Mouse (Mus musculus) myocyte (in vitro differentiated cells): ENCODE results near the gene Sepsecs. TPM values are rescaled to one million over a fixed set of nuclear protein-coding genes. Genes with fewer than 3 reads are reported as not detected.

Source experiments
- H3K27me3 ChIP-seq: one replicate; pipeline ENCODE4 v1.6.1; 2011; ENCODE audit not compliant: control insufficient read depth, insufficient read depth, insufficient read length
- H3K36me3 ChIP-seq: one replicate; pipeline ENCODE4 v1.6.1; 2011; ENCODE audit not compliant: control insufficient read depth, insufficient read depth
- H3K4me2 ChIP-seq: one replicate; pipeline ENCODE4 v1.6.1; 2011; ENCODE audit warnings: low read depth, control low read depth
- H3K4me3 ChIP-seq: one replicate; pipeline ENCODE4 v1.5.1; 2011; ENCODE audit warnings: mild to moderate bottlenecking, control low read depth, moderate library complexity
- H3K79me2 ChIP-seq: one replicate; pipeline ENCODE4 v1.6.1; 2011; ENCODE audit not compliant: control insufficient read depth, insufficient read depth
- H3ac ChIP-seq: one replicate; pipeline ENCODE4 v1.6.1; 2011; ENCODE audit not compliant: control insufficient read depth, insufficient read length
- CEBPB ChIP-seq: IDR thresholded peaks from 2 replicates; pipeline ENCODE4 v1.6.1; 2011; ENCODE audit warnings: mild to moderate bottlenecking, moderate library complexity; ENCODE audit not compliant: poor library complexity, insufficient read depth, severe bottlenecking
- E2F4 ChIP-seq: IDR thresholded peaks from one replicate; pipeline ENCODE4 v1.6.1; 2011; ENCODE audit warnings: mild to moderate bottlenecking, control low read depth, moderate library complexity; ENCODE audit not compliant: insufficient read depth
- MAX ChIP-seq: IDR thresholded peaks from one replicate; pipeline ENCODE4 v1.6.1; 2011; ENCODE audit warnings: low read depth, mild to moderate bottlenecking, control low read depth
- MYOD1 ChIP-seq, 3 experiments: IDR thresholded peaks; one replicate each; pipeline ENCODE4 v1.6.1; 2011; ENCODE audit warnings: control low read depth in 2 of 3, low read depth in 2 of 3, mild to moderate bottlenecking in 2 of 3, moderate library complexity in 1 of 3; ENCODE audit not compliant: insufficient read length in 2 of 3, control insufficient read depth in 1 of 3
- MYOG ChIP-seq, 3 experiments: IDR thresholded peaks; one replicate each; pipeline ENCODE4 v1.6.1; 2011; ENCODE audit warnings: control low read depth in 2 of 3, low read depth in 2 of 3, mild to moderate bottlenecking in 2 of 3; ENCODE audit not compliant: insufficient read length in 2 of 3, control insufficient read depth in 1 of 3, insufficient read depth in 1 of 3
- POLR2A ChIP-seq: IDR thresholded peaks from one replicate; pipeline ENCODE4 v1.6.1; 2011; ENCODE audit warnings: low read depth, mild to moderate bottlenecking, control low read depth, moderate library complexity; ENCODE audit not compliant: insufficient read length
- POLR2AphosphoS2 ChIP-seq: IDR thresholded peaks from one replicate; pipeline ENCODE4 v1.6.1; 2011; ENCODE audit warnings: low read depth, control low read depth; ENCODE audit not compliant: insufficient read length
- REST ChIP-seq: IDR thresholded peaks from one replicate; pipeline ENCODE4 v1.6.1; 2011; ENCODE audit warnings: mild to moderate bottlenecking, control low read depth, moderate library complexity; ENCODE audit not compliant: insufficient read depth, insufficient read length
- SRF ChIP-seq: IDR thresholded peaks from one replicate; pipeline ENCODE4 v1.6.1; 2011; ENCODE audit warnings: low read depth; ENCODE audit not compliant: control insufficient read depth, insufficient read length
- TCF12 ChIP-seq: IDR thresholded peaks from one replicate; pipeline ENCODE4 v1.6.1; 2011; ENCODE audit warnings: mild to moderate bottlenecking, control low read depth; ENCODE audit not compliant: poor library complexity, insufficient read depth, severe bottlenecking
- TCF3 ChIP-seq: IDR thresholded peaks from one replicate; pipeline ENCODE4 v1.6.1; 2011; ENCODE audit warnings: low read depth, control low read depth; ENCODE audit not compliant: insufficient read length
- USF1 ChIP-seq: IDR thresholded peaks from one replicate; pipeline ENCODE4 v1.6.1; 2011; ENCODE audit warnings: low read depth, mild to moderate bottlenecking, control low read depth, moderate library complexity
- polyA plus RNA-seq: library from polyadenylated mRNA; unstranded; fragments of >200 nt; fragmentation: generic; extraction: Trizol; gene quantifications from one replicate; pipeline ENCODE4 v1.2.1, GENCODE M21; 2012; ENCODE audit warnings: missing spikeins

Sepsecs gene
- polyA plus RNA-seq, 1 experiment = 4.1 TPM

DNA sequence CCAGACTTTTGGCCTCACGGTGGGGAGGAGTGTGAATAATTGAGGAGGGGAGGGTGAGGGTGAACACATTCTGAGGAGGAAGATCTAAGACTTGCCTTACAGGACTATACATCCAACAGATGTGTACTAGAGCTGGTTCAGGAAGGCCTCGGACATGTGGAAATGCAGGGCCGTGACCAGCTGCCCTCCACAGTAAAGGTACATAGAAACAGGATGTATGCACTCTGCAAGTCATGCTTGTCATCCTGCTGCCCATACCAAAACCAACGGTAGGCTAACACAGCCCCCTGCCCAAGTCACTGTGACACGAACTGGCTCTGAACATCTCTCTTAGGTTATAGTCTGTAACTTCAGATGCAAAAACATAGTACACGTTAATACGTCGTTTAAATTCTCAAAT is 30.6 kb downstream of the Sepsecs start:
- Histone ChIP-seq H3K4me3 (no peak overlapping the region), H3K36me3 (peaks cover 16% of the 10 kb centered on the region), H3K79me2 (no peaks in the 10 kb centered on the region), H3K27me3 (no peaks in the 10 kb centered on the region), H3ac (no peak overlapping the region), H3K4me2 (no peak overlapping the region)
- TF ChIP-seq TCF3 = no peak
- no peak for TF ChIP-seq REST

GRCm38 (mm10) chr5:52638006-52638405 is 31.5 kb downstream of the Sepsecs start:
- Histone ChIP-seq H3ac (no peak overlapping the region), H3K4me2 (no peak overlapping the region), H3K79me2 (no peaks in the 10 kb centered on the region), H3K4me3 (no peak overlapping the region), H3K36me3 (peaks cover 12% of the 10 kb centered on the region), H3K27me3 (no peaks in the 10 kb centered on the region)
- TF ChIP-seq TCF3 = no peak
- no peak for TF ChIP-seq POLR2AphosphoS2
- TF ChIP-seq TCF12 = no peak
- no peak for TF ChIP-seq REST
- TF ChIP-seq CEBPB = no peak
- no peak for TF ChIP-seq MAX
- TF ChIP-seq USF1 = no peak
- TF ChIP-seq SRF = no peak
- no peak for TF ChIP-seq POLR2A

- Histone ChIP-seq H3K79me2 (no peaks in the 10 kb centered on the region), H3K27me3 (no peaks in the 10 kb centered on the region), H3K4me2 (no peak overlapping the region), H3K4me3 (no peak overlapping the region), H3K36me3 (peaks cover 5% of the 10 kb centered on the region), H3ac (no peak overlapping the region)
- TF ChIP-seq MAX = no peak
- TF ChIP-seq REST = no peak
- TF ChIP-seq E2F4 = no peak
- no peak for TF ChIP-seq MYOG (IDR thresholded peaks at IDR 0.05; ENCODE audit: control insufficient read depth in 1 of 3, insufficient read depth in 1 of 3, insufficient read length in 2 of 3, low read depth in 2 of 3)
- no peak for TF ChIP-seq SRF
- no peak for TF ChIP-seq POLR2AphosphoS2
Observed at GRCm38 (mm10) chr5:52636923-52637322, 32.6 kb downstream of the Sepsecs start.

DNA sequence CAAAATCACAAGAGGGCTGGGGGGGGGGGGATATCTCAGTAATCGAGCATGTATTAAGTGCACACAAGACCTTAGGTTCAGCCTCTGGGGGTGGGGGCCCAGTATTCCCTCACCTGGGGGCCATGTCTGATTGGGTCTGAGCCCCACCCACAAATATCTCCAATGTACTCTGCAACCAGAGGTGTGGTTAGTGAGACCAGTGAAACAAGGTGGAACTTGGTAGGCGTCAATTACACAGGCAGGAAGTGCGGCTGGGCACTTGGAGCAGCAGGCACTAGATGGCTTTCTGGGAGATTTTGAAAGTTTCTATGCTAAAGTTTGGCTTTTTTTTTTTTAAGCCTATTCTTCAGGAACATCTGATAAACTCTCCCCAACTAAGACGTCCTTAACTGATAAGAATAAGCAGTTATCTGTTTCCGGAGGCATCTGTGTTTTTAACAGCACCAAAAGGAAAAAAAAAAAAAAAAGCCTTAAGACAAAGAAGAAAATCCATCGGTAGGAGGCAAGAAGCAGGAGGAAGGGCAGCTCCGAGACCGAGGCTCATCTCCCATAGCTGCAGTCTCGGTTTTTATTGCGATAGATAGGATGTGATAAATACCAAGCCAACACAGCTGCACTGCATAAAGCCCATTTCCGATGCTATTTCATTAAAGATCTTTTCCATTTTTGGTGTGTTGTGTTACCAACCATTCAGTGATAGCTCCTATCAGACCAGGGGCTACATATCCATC is 33.3 kb downstream of the Sepsecs start:
- Histone ChIP-seq H3K36me3 (peaks cover 4% of the 10 kb centered on the region), H3K27me3 (no peaks in the 10 kb centered on the region), H3K4me3 (no peak overlapping the region), H3K4me2 (no peak overlapping the region), H3ac (no peak overlapping the region), H3K79me2 (no peaks in the 10 kb centered on the region)
- no peak for TF ChIP-seq MYOD1 (IDR thresholded peaks at IDR 0.05; ENCODE audit: control insufficient read depth in 1 of 3, insufficient read length in 2 of 3, low read depth in 2 of 3)
- TF ChIP-seq MYOG (IDR thresholded peaks at IDR 0.05; ENCODE audit: control insufficient read depth in 1 of 3, insufficient read depth in 1 of 3, insufficient read length in 2 of 3, low read depth in 2 of 3) = no peak
- no peak for TF ChIP-seq TCF3
- no peak for TF ChIP-seq TCF12
- TF ChIP-seq SRF = no peak
- TF ChIP-seq POLR2A = no peak
- TF ChIP-seq E2F4 = no peak
- TF ChIP-seq CEBPB = no peak
- TF ChIP-seq USF1 = no peak
- TF ChIP-seq POLR2AphosphoS2 = no peak
- TF ChIP-seq MAX = no peak
- TF ChIP-seq REST = no peak

GRCm38 (mm10) chr5:52634017-52634416 is 35.5 kb downstream of the Sepsecs start:
- Histone ChIP-seq H3K79me2 (no peaks in the 10 kb centered on the region), H3K27me3 (no peaks in the 10 kb centered on the region), H3K4me2 (peak overlapping the region; percentile 12), H3ac (no peak overlapping the region), H3K4me3 (no peak overlapping the region), H3K36me3 (no peaks in the 10 kb centered on the region)
- no peak for TF ChIP-seq POLR2A
- TF ChIP-seq MAX = no peak
- no peak for TF ChIP-seq E2F4
- no peak for TF ChIP-seq MYOG (IDR thresholded peaks at IDR 0.05; ENCODE audit: control insufficient read depth in 1 of 3, insufficient read depth in 1 of 3, insufficient read length in 2 of 3, low read depth in 2 of 3)
- no peak for TF ChIP-seq SRF
- TF ChIP-seq TCF3 = no peak
- no peak for TF ChIP-seq CEBPB
- no peak for TF ChIP-seq TCF12
- TF ChIP-seq REST = no peak
- TF ChIP-seq POLR2AphosphoS2 = peak; percentile 11
- no peak for TF ChIP-seq USF1
- TF ChIP-seq MYOD1 (IDR thresholded peaks at IDR 0.05; ENCODE audit: control insufficient read depth in 1 of 3, insufficient read length in 2 of 3, low read depth in 2 of 3) = peak in 1 of 3 experiments; percentile 55
